Mouse (Mus musculus) right cerebral cortex, adult 2 months (tissue): ENCODE data around the gene Cd3g.
"Not testable (repeated sequence)": the region's sequence is repeated elsewhere in the genome, so short reads cannot be mapped to it uniquely, and the experiment has no call there.

ENCODE experiments used
- DNase-seq, 2 experiments: peaks; one replicate each; pipeline ENCODE4 v3.0.0; 2021 to 2022; ENCODE audit warnings: low spot score in 2 of 2

The Cd3g gene

DNA sequence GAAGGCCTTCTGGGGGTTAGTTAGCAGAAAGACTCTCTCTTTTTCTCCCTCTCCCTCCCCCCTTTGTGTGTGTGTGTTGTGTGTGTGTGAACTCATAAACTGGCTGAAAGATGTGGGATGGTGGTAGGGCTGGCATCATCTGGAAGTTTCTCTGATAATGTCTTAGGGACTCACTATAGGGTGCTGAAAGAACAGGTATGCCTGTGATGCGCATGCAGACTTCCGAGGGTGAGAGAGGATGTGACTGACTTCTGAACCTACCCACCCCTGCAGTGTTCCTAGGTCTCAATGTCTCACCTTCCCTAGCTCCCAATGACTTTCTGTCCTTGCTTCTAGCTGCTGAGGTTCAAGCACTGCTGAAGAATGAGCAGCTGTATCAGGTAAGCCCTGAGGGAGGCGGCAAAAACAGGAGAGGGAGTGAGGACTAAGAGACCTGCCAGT, 5.5 kb upstream of the Cd3g start:
- DNase-seq: no peak

DNA sequence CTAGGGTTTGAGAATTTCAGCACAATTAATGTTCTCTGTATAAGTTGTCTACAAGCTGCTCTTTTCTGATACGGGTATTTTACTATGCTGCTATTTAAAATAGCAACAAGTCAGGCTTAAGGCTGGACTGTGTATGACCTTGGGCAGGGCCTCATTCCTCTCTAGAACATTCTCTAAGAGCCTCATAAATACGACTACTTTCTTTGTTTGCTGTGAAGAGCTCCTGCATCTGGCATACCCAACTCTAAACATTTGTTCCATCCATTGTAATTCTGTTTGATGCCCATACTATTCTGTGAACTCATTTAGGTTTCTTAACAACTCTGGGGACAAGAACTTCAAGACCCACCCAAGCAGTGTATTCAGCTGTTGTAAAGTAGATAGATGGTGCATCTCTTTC, 2.8 kb upstream of the Cd3g start:
- no peak for DNase-seq

DNA sequence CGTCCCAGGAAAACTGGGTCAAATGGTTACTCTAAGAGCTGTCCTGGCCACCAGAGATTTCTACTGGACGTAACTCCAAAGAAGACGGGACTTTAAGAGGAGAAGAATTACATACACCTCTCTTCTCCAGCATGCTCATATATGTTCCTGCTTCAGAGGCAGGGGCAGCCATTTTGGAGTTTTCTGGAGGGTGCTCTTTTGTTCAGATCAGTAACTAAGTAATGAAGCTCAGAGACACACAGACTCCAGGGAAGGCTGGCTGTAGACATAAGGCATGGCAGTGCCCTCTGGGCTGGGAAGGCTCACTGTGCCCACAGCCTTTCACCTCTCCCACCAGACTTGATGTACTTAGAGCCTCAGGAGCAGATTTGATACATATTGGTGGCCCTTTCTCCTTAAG, 2.3 kb upstream of the Cd3g start:
- no peak for DNase-seq

DNA sequence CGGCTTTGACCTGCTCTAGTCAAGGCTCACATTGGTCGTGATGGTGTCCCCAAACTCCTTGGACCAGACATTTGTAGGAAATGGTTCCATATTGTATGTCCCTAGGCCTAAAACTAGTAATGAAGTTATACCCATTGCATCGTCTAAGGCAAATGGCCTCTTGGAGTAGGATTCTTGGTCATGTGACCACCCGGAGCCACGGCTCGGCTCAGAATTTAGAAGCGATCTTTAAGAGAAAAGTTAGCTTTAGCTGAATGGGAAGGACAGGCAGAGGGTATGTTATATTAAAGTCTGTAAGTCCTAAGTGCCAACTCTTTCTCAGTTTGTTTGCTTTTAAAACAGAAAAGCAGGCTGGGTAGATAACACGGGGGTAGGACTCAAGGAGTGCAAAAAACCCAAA, 1.9 kb upstream of the Cd3g start:
- DNase-seq: no peak

DNA sequence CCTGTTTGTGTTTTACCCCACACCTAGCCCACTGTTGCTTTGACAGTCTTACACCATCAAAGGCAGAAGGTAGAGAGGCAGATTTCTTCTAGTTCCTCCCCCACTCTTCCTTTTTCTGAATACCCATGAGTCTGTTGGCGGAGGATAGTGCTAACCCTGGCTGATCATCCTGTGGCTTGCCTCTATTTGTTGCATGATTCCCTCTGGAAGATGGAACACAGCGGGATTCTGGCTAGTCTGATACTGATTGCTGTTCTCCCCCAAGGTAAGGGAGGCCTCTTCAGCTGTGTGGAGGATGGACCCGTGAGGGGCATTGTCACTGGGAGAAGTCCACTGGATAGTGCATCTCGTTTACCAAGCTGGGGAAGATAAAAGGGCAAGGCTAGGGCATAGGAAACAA, 1.4 kb upstream of the Cd3g start, which contains the start of gene Cd3d:
Gene Cd3d, plus strand, starts transcription at position 111 of the 400 bp plus-strand sequence.
- no peak for DNase-seq

DNA sequence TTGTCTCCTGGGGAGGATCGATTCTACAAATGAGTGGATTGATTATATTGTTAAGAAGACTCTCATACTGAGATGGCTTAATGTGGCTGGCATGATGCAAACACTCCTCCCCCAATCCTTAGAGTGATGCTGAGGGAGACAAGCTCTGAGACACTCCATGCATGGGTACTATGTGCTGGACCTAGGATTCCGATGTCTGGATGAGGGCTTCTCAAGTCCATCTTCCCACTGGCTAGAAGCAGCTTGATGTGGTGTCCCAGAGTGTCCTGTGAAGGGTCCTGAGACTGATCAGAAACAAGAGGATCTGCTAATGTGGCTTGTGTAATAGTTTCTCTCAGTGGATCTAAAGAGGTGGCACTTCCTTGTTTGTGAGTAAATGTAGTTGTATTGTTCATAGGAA, 873 bp upstream of the Cd3g start:
- no peak for DNase-seq

DNA sequence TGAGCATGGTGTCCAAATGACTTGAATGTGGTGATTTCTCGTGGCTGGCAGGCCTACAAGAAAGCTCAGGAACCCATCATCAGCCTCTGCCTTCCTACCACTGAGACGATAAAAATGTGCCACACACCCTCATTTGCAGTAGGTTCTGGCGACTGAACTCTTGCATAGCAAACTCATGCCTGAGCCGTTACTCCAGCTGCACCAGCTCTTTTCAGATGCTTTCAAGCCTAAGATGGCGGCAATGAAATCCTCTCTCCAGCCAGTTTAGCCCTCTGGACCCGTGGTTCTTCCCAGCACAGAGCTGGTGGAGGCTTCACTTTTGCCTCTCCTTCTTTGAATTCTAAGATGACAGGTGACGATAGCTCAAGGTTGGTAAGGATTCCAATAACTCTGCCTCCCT, 425 bp downstream of the Cd3g start:
- no peak for DNase-seq

DNA sequence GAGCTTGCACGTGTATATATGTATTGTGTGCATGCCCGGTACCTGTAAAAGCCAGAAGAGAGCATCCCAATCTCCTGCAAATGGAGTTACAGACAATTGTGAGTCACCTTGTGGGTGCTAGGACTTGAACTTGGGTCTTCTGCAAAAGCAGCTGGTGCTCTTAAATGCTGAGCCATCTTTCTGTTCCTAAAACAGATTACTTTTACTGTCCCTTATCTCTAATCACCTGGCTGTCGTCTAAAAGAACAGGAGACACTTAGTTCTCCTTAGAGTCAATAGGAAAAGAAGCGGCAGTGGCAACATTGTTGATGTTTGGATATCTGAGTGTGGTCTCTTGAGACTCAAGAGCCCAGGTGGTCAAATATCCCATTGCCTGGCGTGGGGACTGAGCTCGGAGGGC, 2.4 kb downstream of the Cd3g start:
- DNase-seq: no peak

DNA sequence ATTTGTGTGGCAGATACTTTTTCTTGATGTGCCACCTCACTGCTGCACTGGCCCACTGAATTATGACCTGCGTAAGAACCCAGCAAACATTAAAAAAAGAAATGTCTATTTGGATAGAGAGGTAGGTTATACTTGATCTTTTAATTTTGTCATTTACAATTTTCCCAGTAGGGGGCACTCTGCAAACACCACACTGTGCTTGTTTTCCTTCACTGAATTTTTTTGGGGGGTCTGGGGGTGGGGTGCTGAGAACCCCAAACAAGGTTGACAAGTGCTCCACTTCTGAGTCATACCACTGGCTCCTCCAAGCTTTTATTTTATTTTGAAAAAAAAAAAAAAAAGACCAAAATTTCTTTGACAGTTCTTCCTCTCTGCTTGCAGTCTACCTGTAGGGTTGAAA, 10.8 kb downstream of the Cd3g start:
- DNase-seq: no peak

DNA sequence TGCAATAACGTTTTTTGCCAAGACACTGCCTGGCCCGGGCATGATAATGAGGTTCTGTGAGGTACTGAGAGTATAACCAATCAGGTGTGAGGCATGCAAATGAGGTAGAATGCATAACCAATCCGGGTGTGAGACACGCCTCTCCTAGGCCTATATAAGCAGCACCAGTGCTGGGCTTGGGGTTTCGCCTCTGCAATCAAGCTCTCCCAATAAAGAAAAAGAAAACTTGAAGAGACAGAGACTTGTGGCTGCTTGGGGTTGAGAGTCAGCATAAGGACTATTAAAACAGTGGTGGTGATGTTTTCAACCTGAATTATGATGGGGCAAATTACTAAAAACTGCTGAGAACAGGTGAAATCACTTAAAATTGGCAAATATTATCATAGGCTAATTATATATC, 12.5 kb downstream of the Cd3g start:
- DNase-seq: not testable (repeated sequence)

DNA sequence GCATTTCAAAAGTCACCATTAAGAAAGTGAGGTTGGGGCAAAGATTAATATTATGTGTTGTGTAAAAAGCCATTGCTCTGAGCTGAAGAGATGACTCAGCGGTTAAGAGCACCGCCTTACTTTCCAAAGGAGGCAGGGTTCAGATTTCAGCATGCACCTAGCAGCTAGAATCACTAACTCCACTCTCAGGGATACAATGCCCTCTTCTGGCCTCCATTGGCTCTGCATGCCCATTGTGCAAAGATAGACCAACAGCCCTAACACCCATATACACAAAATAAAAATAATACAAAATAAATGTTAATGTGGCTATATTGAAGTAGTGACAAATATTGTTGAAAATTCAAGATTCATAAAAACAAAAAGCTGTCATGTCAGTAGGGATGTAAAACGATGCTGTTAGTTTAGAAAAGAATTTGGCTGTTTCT, 13.4 kb downstream of the Cd3g start:
- DNase-seq: peak; percentile 61 to 65

DNA sequence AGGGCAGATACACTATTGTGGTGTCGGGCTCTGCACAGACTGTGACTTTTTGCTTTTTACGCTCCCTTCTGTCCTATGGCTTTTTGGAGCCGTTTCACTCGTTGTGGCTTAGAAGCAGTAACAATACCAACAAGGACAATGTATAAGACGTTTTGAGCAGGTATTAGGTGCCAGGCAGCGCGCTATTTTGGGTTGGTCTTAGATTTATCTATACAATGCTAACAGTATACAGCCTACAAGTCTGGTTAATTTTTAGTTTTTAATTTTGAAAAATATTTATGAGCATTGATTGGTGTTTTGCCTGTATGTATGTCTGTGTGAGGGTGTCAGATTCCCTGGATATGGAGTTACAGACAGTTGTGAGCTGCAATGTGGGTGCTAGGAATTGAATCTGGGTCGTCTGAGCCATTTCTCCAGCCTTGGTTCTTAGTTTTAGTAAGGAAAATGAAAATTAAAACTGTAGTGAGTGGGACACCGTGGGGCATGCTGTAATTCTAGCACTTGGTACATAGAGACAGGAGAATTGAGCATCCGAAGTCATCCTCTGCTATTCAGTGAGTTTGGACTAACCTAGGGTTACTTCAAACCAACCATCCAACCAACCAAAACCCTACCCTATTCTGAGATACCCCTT, 14.3 kb downstream of the Cd3g start:
- DNase-seq: no peak

DNA sequence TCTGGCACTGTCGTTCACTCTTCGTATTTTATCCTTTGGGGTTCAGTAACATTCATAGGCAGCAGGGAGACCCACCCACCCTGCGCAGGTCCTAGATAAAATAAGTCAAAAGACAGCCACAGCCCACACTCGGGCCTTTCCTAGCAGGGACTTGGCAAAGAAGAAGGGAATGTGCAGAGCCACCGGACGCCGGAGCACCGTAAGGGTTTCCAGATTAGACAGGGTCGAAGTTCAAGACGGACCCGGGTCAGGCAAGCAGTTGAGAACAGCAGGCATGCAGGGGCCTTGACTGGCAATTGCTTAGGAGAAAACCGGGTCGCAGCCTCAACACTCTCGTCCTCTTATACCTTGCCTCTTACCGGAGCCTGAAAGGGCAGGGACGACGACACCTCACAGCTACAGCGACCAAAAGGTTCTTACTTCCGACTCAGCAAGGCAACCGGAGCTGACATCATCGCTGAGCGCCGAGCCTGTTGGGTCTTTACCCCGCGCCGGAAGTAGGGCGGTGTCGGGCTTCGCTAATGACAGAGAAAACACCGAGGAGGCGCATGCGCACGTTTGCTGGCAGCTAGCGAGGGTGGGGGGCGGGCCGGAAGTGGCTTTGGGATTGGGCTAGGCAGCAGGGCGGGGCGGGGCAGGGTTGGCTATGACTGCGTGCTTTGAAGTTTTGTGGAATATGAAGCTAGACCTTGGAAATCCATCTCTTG, 15.0 kb downstream of the Cd3g start, which contains the start of gene Ube4a:
Gene Ube4a, minus strand, starts transcription at position 475 of the 707 bp plus-strand sequence.
- DNase-seq: peak; percentile 100

DNA sequence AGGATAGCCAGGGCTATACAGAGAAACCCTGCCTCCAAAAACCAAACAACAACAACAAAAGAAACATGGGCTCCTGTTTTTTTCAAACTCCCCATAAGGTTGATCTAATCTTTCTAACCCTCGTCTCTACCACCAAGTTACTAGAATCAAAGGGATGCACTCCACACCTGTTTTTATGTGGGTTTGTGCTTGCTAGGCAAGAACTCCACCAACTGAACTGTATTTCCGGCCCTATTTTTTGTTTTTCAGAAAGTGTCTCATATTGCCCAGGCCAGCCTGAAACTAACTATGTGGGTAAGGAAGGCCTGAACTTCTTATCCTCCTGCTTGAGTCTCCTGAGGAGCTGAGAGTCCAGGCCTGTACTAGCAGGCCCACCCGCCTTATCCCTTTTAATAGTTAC, 25.8 kb downstream of the Cd3g start:
- DNase-seq: no peak

DNA sequence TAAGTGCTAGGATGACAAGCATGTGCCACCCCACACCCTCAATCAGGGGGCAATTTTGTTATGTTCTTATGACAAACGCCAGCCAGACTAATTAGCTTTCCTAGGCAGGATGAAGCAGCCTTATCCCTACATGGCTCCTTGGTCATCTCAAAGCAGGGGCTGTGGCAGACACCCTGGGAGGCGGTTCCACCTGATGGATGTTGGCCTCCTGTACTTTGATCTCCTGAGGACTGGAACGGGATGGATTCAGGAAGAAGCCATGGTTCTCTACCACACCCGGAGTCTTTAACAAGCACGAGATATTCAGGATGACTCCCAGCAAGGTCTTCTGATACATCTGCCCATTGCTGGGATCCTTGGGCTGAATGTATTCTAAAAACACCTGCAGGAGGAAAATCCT, 32.4 kb downstream of the Cd3g start:
- DNase-seq: no peak

DNA sequence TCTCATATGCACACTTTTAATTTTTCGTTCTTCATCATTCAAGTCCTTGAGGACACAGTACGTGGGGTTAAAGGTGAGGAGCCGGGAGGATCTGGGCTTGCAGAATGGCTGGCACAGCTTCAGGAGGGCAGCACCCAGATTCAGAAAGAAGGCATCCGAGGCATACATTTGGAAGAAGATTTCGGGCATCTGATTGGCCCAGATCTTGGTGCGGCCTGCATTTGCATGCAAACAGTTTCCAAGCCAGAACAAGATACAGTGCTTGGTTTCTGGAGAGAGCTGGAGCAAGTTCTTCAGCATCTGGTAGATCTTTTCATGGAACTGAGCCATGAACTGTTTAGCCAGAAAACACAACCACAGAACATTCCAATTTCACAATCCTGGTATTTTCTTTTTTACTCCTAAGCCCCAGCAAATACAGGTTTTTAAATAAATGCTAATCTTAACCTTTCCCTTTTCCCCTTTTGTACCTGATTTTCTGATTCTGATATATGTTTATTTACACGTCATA, 34.0 kb downstream of the Cd3g start:
- no peak for DNase-seq

DNA sequence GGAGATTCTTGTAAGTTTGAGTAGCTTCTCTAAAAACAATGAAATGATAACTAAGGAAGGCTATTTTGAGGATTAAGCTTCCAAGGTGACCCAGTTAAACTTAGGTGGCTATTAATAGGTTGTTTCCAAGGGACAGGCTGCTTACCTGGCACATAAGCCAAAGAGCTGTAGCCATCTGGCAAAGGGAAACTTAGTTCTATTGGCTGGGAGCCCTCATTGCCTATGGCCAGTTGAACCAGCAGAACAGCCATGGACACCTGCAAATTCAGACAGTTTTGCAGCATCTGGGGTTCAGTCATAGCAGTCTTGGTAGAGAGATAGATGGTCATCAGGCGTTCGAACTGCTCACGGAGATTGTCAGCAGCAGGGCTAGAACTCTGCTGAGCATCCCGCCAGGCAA, 37.8 kb downstream of the Cd3g start:
- no peak for DNase-seq

DNA sequence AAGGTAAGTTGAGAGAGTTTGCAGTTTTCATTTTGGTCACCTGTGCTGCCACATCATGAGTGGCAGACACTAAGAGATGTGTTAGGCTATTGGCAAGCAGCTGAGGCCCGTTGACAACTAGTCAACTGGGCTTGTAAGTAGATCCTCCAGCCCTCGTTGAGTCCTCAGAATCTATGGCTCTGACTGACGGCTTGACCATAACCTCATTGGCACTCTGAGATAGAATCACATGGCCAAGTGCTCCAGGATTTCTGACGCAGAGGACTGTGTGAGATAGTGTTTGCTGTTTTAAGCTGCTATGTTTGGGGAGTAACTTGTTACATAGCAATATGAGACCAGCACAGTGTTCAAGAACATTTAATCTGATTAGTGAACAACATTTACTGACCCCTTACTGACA, 38.5 kb downstream of the Cd3g start:
- no peak for DNase-seq

DNA sequence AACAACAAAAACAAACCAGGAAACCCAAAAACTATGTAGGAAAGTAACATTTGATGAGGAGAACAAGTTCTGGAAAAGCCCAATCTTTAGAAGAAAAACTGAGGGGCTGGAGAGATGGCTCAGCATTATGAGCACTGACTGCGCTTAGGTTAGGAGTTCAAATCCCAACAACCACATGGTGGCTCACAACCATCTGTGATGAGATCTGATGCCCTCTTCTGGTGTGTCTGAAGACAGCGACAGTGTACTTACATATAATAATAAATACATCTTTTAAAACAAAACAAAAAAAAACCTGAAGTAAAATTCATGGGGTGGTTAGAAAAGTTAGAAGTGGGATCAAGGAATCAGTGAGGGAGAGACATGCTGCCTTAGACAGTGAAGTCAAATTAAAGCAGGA, 58.7 kb downstream of the Cd3g start:
- DNase-seq: no peak

DNA sequence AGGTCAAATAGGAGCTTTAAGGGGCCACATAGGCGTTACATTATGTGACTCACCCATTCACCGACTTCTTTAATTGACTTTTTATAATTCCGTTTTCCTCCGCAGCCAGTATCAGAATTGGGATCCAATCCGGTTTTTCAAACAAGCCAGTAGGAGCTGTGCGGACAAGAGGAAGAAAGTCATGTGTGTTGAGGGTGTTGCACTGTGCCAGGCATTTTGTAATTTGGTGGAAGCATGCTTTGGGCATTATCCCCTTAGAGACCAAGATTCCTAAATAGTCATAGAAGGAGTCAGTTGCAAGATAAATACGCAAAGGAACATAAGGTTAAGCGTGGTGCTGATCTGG, 59.1 kb downstream of the Cd3g start:
- DNase-seq: no peak

DNA sequence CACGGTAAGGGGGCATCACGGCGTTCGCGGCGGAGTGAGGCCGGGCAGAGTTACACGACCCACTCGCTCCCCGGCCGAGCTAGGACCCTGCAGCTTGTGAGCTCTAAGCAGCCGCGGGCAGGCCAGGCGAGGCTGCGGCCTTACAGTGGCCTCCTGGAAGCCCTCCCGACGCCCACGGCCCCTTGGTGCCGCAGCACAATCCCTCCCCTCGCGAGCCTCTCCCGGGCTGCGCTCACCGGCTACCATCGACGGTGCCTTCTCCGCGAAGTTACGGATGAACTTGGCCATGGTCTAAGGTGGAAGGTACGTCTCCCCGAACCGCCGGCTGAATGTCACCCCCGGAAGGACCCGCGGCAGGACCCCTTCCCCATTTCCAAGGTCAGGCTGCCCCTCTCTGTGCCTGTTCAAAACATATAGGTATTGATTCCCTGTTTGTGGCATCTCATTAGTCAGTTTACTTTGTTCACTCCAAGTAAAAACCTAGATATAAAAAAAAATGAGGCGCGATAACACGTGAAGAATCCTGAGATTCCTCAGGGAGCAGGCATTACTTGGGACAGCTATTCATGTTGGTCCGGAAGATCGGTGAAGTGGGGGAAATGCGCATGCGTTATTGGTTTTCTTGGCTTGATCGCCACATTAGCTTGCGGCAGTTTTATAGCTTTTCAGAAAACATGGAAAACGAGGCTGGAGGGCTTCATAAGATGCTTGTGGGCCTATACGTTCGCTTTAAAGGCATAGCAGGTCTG, 59.7 kb downstream of the Cd3g start, which contains the start of gene Atp5l:
Gene Atp5l, minus strand, starts transcription at position 369 of the 749 bp plus-strand sequence.
- peak; percentile 87 to 89 for DNase-seq

DNA sequence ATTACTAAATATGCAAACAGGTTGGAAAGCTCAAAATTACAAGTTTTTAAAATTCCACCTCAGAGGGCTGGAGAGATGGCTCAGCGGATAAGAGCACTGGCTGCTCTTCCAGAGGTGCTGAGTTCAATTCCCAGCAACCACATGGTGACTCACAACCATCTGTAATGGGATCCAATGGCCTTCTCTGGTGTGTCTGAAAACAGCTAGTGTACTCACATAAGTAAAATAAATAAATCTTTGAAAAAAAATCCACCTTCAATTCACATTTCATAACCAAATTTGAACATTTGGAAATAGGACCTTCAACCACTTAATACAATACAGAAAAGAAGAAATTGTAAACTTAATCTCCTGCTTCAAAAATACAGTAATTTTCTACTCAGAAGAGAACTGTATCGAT, 60.6 kb downstream of the Cd3g start:
- no peak for DNase-seq
